In genomic region chr15:79932323-79932987, GRCm38 (mm10) we compare ENCODE assay signal across 8 mouse cellular contexts. TPM values are rescaled to one million over a fixed set of nuclear protein-coding genes. Genes with fewer than 3 reads are reported as not detected.
DNase-seq lines count a peak whose midpoint lies in the region; ATAC-seq lines count a peak whose summit lies in the region.

No protein-coding gene starts in this region.

- peak overlapping the region; percentile 80 for H3K27ac ChIP-seq in embryonic facial prominence, embryonic 10.5 days (replicated peaks)
- peak overlapping the region; percentile 70 for H3K27ac ChIP-seq in limb, embryonic 10.5 days
- 0 out of 2 replicates have a peak overlapping the region, but pooled peaks have one; percentile 30 for H3K27ac ChIP-seq in midbrain, embryonic 12.5 days (replicated peaks)

- no peaks in the 10 kb centered on the region for H3K9me3 ChIP-seq in embryonic facial prominence, embryonic 10.5 days
- H3K9me3 ChIP-seq in limb, embryonic 10.5 days (replicated peaks), result no peaks in the 10 kb centered on the region
- H3K9me3 ChIP-seq in midbrain, embryonic 12.5 days, result no peaks in the 10 kb centered on the region

- H3K27me3 ChIP-seq in embryonic facial prominence, embryonic 10.5 days (replicated peaks; ENCODE audit: low read depth, poor library complexity, severe bottlenecking), result peaks cover 75% of the 10 kb centered on the region
- peaks cover 76% of the 10 kb centered on the region for H3K27me3 ChIP-seq in limb, embryonic 10.5 days (ENCODE audit: low read depth, poor library complexity, severe bottlenecking)
- H3K27me3 ChIP-seq in midbrain, embryonic 12.5 days, result peaks cover 42% of the 10 kb centered on the region

- peak; percentile 55 for ATAC-seq in midbrain, embryonic 12.5 days (ENCODE audit: low FRiP score, low read depth)

- peak; percentile 94 for DNase-seq in adrenal gland, postnatal 10 days
- DNase-seq in embryonic facial prominence, embryonic 10.5 days (ENCODE audit: low spot score), result peak; percentile 90
- DNase-seq in heart, adult 11 months, result peak; percentile 100
- DNase-seq in kidney, adult 18-20 months, result peak; percentile 97
- peak; percentile 85 for DNase-seq in limb, embryonic 10.5 days (ENCODE audit: low spot score)
- peak; percentile 87 for DNase-seq in skeletal muscle tissue, adult 2 months (ENCODE audit: low read depth, low spot score)
- no peak for DNase-seq in adipocyte (ENCODE audit: low spot score)

- peak overlapping the region; percentile 70 for H3K9ac ChIP-seq in midbrain, embryonic 12.5 days (replicated peaks)

- H3K4me1 ChIP-seq in embryonic facial prominence, embryonic 10.5 days, result peaks cover 47% of the 10 kb centered on the region
- H3K4me1 ChIP-seq in limb, embryonic 10.5 days, result peaks cover 51% of the 10 kb centered on the region
- H3K4me1 ChIP-seq in midbrain, embryonic 12.5 days, result peaks cover 38% of the 10 kb centered on the region

- H3K4me2 ChIP-seq in midbrain, embryonic 12.5 days (replicated peaks), result peak overlapping the region; percentile 83

- no peaks in the 10 kb centered on the region for H3K36me3 ChIP-seq in embryonic facial prominence, embryonic 10.5 days (replicated peaks)
- H3K36me3 ChIP-seq in limb, embryonic 10.5 days, result no peaks in the 10 kb centered on the region
- H3K36me3 ChIP-seq in midbrain, embryonic 12.5 days, result no peaks in the 10 kb centered on the region

- peak overlapping the region; percentile 77 for H3K4me3 ChIP-seq in embryonic facial prominence, embryonic 10.5 days
- H3K4me3 ChIP-seq in limb, embryonic 10.5 days, result peak overlapping the region; percentile 76
- peak overlapping the region; percentile 67 for H3K4me3 ChIP-seq in midbrain, embryonic 12.5 days

- WGBS in embryonic facial prominence, embryonic 10.5 days, result under 1% methylated on average over 62 of the region's 62 CpGs
- WGBS in limb, embryonic 10.5 days, result under 1% methylated on average over 62 of the region's 62 CpGs
- WGBS in midbrain, embryonic 12.5 days, result under 1% methylated on average over 61 of the region's 62 CpGs

RNA-seq across cellular contexts. Expression of gene Cbx7, which starts 38.5 kb away (rescaled TPM):
- 10 to 100 TPM in 1 of 2 experiments, 1 to 10 TPM in 1; 8.1 to 11.1 TPM for total RNA-seq in adrenal gland, postnatal 10 days (2021)
- polyA plus RNA-seq in embryonic facial prominence, embryonic 10.5 days (2016; fragmentation: Nextera tagmentation; extraction: Ambion mirVana), result 2.1 and 2.4 TPM in 2 replicates
- polyA plus RNA-seq in limb, embryonic 10.5 days (2016; fragmentation: Nextera tagmentation; extraction: Ambion mirVana), result 1.1 and 1.3 TPM in 2 replicates
- polyA plus RNA-seq in midbrain, embryonic 12.5 days (2016; fragmentation: Nextera tagmentation; extraction: Ambion mirVana), result 4.2 and 5.6 TPM in 2 replicates

RNA-seq across cellular contexts. Expression of gene Apobec3, which starts 41.0 kb away (rescaled TPM):
- total RNA-seq in adrenal gland, postnatal 10 days (2021), result 10 to 100 TPM; 16.0 to 30.6 TPM
- 7.7 and 8.4 TPM in 2 replicates for polyA plus RNA-seq in embryonic facial prominence, embryonic 10.5 days (2016; fragmentation: Nextera tagmentation; extraction: Ambion mirVana)
- polyA plus RNA-seq in limb, embryonic 10.5 days (2016; fragmentation: Nextera tagmentation; extraction: Ambion mirVana), result 5.9 and 9.4 TPM in 2 replicates
- polyA plus RNA-seq in midbrain, embryonic 12.5 days (2016; fragmentation: Nextera tagmentation; extraction: Ambion mirVana), result 5.1 and 6.9 TPM in 2 replicates

Comparison
In these comparisons a context has a peak if more than half of its experiments do, and no peak if none do; other contexts are left out.
1. H3K27ac ChIP-seq: peak in every context shown above with its lines; median percentile 80 in embryonic facial prominence, embryonic 10.5 days; 70 in limb, embryonic 10.5 days; 30 in midbrain, embryonic 12.5 days.